Mouse (Mus musculus) CD8-positive naive resting alpha-beta T cell, adult 2 months (primary cell): ENCODE data around the gene Ppp1ca.
A peak's percentile ranks its signal among the peaks of the same experiment; 100 is the strongest.

ENCODE experiments used
- DNase-seq, 2 experiments: peaks; one replicate each; pipeline ENCODE4 v3.0.0; 2022; ENCODE audit warnings: low read depth in 2 of 2, low spot score in 2 of 2

Ppp1ca gene

DNA sequence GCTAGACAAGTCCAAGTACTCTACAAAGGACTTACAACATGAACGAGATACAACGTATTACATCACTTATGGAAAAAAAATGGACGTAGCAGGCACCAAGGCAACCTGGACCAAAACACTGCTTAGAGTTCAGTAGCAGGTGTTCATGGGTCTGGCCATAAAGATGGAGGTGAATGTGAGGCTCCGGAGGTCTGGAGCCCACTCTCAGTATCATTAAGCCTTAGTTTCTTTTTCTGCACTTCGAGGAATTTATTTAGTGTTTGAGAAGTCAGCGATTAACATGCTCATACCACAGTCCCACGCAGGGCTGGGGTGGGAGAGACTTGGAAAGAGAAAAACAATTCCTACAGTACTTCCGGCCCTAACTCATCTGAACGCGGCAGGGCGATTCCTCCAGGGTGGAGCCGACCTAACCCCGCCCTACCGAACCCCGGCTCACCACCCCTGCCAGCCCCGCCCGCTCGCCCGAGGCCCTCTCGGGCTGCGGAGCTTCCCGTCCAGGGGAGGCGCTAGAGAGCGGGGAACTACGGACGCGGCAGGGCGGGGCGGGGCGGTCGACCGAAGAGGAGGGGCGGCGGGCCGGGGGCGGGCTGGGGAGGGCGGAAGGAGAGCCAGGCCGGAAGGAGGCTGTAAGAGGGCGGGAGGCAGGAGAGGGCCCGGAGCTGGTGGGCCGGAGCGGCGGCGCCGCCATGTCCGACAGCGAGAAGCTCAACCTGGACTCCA, at the start of gene Ppp1ca:
Gene Ppp1ca (plus strand): TSS at position 538 of the 723 bp plus-strand sequence.
- peak; percentile 95 to 96 for DNase-seq

DNA sequence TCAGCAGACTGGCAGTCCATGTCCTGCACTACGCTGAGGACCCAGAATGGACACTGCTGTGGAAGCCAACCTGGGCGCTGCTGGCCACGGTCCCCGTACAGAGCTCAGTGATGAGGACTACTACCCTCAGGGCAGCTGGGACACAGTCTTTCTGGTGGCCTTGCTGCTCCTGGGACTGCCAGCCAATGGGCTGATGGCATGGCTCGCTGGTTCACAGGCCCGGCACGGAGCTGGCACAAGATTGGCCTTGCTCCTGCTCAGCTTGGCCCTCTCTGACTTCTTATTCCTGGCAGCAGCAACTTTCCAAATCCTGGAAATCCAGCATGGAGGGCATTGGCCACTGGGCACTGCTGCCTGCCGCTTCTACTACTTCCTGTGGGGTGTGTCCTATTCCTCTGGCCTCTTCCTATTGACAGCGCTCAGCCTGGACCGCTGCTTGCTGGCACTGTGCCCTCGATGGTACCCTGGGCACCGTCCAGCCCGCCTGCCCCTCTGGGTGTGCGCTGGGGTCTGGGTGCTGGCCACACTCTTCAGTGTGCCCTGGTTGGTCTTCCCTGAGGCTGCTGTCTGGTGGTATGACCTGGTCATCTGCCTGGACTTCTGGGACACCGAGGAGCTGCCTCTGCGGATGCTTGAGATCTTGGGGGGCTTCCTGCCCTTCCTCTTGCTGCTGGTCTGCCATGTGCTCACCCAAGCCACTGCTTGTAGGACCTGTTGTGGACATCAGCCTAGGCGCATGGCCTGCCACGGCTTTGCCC, 49.3 kb upstream of the Ppp1ca start:
- DNase-seq, result no peak

DNA sequence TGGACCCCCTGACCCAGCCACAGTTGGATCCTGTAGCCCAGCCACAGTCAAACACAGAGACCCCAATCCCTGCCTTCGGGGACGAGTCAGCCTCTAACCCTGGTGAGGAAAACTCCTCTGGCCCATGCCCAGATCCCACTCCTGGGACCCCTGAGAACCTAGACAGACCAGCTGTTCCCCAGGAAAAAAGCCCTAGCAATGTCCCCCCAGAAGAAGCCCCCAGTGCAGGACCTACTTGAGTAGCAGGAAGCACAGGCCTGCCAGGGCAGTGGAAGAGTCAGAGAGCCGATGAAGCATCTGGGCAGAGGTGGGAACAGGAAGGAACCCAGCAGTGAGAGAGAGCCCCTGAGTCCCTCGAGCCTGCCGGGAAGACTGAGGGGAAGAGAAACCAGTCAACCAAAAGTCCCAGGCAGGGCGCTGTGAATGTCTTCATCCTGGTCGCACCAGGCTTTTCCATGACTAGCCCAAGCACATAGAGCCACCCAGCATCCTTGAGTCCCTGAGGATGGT, 48.1 kb upstream of the Ppp1ca start, which contains the start of gene Cabp4:
Gene Cabp4 (minus strand): TSS at position 275 of the 510 bp plus-strand sequence.
- DNase-seq, result no peak

DNA sequence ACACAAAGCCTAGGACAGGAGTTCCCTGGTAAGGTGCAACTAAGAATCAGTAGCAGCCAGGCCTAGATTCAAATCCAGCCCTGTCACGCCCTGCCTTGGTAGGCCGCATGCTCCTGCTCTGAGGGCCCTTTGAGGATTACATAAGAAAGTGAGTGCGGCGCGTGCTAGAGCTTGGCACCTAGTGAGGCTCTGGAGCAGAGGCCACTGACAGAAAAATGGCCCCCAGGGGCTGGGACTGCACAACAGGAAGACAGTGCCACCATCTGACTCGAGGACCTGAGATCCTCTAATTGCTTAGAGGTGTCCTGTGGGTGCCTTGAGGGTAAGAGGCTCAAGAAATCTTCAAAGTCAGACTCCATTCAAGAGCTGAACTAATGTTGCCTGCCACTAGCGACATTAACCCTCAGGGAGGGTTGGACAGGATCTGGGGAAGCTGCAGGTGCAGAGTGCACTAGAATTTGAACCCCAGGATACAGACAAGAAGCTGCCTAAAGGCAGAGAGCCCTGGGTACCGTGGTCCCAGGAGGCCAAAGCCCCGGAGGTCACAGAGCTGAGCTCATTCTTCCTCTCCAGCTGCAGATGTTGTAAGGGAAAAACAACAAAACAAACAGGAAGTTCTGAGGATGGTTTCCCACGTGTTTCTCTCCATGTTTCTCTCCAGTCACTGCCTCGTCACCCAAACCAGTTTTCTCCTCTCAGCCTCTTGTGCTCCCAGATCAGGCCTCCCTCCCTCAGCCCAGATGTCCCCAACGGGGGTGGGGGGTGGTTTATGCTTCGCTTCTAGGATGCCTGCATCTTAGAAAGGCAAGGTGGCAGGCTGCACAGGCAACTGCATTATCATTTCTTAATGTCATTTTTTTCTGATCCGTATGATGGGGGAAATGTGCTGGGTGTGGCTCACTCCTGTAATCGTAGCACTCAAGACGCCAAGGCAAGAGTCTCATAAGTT, 47.0 kb upstream of the Ppp1ca start:
- DNase-seq, result no peak

DNA sequence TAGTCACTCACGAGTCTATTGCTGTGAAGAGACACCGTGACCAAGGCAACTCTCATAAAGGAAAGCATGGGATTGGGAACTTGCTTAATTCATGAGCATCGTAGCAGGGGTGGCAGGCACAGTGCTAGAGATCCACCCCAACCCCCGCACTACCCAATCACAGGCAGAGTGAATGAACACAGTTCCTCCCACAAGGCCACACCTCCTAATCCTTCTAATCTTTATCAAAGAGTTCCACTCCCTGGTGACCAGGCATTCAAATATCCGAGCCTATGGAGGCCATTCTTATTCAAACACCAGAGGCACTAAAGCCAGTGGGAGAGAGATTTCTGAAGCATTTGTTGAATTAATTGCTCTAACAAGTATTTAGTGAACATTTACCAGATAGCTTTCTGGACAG, 45.9 kb upstream of the Ppp1ca start:
- no peak for DNase-seq

DNA sequence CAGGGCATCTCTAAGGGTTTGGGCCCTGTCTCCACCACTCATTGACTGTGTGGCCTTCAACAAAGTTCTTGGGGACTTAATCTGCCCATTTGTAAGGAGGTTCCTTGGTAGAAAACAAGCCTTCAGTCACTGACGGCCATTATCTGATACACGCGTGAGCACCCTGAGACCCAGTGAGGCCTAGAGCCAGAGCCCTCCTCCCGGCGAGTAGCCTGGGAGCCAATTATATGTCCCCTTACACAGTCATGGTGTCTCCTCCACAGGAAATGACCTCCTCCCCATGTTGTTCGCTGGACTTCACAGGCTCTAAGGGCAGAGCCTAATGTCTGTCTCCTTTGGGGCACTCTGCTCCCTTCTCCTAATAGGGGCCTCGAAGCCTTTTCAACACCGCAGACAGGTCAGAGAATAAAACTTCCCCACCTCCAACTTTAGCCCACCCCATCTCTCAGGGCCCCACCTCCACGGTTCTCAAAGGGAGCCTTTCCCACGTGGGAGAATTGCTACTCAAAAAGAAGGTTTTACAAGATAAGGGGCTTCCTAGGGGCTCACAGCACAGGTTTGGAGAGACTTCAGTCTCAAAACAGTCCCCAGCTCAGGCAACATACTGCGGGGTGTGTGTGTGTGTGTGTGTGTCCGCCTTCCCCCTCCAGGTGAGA, 45.4 kb upstream of the Ppp1ca start:
- no peak for DNase-seq

DNA sequence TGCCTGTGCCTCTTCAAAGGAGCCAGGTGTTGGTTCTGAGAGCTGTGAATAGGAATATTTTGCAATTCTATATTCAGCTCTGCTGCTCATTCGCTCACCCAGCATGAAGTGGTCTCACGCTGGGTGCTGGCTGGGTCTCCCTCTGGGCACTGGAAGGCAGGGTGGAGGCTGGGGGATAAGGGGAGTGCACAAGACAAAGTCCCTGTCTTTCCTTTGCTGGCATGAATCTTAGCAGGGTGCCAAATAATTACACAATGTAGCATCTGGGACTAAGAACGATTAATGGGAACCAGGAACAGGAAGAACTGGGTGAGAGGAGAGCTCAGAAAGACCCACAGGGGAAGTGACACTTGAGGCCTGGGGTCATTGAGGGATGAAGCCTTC, 44.9 kb upstream of the Ppp1ca start:
- DNase-seq, result no peak

DNA sequence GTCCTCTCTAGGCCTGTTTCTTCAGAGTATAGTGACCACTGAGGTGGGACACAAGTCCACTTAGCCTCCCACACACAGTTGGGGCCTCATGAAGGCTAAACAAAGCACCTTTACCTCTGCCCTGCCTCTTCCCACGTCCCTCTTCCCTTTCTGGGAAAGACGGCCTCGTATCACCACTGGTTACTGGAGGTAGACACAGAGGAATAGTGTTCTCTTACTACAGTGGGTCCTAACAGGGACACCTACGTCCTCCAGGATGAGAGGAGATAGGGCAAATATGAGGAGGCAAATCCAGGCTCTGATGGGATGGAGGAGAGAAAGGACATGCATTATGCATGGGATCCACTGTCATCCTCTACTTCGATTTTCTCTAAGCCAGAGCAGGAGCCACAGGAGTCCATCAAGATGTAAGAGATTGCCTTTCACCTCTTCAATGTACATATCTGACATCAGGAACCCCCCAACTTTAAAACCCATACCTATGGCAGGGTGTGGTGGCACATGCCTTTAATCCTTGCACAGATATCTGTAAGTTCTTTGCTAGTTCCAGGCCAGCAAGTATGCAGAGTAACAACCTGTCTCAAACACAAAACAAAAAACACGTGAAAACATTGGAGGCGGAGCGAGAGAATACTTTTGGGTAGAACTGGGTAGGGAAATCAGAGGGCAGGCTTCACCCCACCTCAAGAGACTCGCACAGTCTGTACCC, 43.9 kb upstream of the Ppp1ca start:
- DNase-seq, result no peak

DNA sequence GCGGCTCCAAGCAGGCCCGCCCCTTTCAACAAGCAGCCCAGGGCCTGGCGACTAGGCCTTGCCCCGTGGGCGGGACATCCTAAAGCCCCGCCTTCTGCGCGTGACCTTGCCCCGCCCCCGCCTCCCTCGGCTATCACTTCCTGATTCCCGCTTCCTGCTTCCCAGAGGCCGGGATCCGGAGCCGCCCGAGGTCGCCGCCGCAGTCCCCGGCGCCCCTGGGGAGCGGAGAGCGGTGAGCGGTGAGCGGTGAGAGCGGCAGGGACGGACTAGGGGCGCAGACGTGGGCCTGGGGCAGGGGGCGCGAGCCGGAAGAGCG, 43.4 kb upstream of the Ppp1ca start, which contains the start of gene Coro1b:
Gene Coro1b (plus strand): TSS at position 129 of the 316 bp plus-strand sequence.
- peak; percentile 86 to 87 for DNase-seq

DNA sequence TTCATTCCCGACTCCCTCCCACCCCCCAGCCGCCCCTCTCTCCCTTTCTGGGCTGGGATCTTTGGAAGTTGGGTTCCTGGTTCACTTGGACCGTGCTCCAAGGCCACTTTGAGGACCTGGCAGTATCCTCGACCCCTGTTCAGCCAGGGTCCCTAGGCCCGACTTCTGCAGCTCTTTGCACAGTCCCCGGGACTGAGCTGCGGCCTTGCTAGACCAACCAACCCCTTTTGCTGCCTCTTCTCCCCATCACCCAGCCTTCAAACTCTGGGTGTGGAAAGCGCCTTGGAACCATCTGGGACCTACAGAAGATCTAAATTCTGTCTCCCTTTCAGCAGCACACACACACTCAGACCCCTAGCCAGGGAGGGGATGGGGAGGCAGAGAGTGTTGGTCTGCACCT, 43.0 kb upstream of the Ppp1ca start:
- DNase-seq, result no peak

DNA sequence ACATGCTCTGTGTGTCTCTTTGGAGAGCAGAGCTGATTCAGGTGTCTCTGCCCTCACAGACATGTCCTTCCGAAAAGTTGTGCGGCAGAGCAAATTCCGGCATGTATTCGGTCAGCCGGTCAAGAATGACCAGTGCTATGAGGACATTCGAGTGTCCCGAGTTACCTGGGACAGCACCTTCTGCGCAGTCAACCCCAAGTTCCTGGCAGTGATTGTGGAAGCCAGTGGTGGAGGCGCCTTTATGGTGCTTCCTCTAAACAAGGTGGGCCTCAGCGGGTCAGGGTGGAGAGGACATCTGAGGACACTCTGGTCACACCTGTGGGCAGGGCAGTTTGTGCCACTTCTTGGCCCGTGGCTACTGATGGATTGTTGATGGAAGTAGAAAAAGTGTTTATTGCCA, 42.6 kb upstream of the Ppp1ca start:
- DNase-seq, result no peak

DNA sequence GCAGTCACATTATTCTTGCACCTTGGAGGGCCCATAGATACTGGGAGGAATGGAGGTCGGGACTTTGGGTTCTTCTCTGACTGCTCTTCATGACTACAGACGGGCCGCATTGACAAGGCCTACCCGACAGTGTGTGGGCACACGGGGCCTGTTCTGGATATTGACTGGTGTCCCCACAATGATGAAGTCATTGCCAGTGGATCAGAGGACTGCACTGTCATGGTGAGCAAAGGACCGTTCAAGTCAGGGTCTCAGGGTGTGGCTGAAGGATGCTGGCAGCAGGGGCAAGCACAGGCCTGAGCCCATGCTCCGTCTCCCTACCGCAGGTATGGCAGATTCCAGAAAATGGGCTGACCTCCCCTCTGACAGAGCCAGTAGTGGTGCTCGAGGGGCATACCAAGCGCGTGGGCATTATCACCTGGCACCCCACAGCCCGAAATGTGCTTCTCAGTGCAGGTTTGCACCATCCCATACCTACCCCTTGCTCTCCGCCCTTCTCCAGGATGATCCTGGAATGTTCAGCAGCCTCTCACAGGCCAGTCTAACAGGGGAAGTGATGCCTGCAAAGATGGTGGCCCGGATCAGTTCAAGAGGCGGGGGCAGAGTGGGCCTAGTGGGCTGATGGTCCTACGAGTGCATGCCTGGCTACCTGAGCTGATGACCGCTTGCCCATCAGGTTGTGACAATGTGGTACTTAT, 42.0 kb upstream of the Ppp1ca start:
- no peak for DNase-seq

DNA sequence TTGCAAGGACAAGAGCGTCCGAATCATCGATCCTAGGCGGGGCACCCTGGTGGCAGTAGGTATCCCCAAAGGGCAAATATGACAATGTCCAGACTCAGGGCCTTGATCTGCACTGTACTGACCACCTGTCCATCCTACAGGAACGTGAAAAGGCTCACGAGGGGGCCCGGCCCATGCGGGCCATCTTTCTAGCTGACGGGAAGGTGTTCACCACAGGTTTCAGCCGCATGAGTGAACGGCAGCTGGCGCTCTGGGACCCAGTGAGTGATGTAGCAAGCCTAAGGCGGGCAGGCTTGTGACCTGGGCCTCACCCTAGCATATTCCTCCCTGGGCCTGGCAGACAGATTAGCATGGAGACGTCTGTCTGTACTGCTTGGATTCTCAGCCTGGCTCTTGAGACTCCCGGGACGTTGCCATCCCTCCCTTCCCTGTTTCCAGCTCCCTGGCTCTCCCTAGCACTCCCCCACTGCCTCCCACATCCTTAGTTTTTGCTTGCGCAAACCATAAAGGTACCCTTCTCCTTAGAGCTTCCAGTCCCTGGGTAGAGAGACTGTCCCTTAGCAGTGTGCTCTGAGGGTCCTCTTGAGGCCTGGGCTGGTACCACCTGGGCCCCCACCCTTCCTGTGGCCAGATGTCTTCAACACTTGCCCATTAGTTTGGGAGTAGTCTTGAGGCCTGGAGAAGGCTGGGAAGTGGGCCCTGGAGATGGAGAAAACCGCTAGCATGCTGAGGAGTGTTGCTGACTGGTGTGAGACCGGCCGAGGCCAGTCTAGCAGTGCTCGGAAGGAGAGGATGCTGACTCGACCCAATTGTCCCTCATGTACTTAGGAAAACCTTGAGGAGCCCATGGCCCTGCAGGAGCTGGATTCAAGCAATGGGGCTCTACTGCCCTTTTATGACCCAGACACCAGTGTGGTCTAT, 41.0 kb upstream of the Ppp1ca start:
- DNase-seq, result no peak

DNA sequence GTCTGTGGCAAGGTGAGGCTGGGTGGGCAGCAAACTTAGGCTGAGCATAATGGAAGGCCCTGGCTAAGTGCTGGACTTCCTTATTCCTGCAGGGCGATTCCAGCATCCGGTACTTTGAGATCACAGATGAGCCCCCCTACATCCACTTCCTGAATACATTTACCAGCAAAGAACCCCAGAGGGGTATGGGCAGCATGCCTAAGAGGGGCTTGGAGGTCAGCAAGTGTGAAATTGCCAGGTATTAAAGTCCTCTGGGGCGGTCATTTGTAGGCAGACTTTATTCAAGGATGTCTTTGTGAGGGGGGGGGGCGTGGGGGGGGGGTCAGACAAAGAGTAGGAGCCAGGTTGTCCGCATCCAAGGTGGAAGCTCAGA, 40.4 kb upstream of the Ppp1ca start:
- DNase-seq, result no peak

DNA sequence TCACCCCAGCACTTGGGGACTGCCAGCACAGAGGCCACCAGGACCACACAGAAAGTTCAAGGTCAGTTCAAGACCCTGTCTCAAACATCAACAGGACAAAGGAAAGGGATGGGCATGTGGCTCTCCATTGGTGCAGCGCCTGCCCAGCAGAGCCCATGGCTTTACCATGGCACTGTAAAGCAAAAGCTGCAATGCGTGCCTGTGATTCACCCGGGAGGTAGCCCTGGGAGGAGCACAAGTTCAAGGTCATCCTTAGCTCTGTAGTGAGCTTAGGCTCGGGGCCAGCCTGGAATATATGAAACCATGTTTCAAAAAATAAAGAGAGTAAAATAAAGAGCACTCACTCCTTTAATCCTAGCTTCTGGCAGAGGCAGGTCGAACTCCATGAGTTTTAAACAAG, 40.0 kb upstream of the Ppp1ca start:
- DNase-seq, result no peak

DNA sequence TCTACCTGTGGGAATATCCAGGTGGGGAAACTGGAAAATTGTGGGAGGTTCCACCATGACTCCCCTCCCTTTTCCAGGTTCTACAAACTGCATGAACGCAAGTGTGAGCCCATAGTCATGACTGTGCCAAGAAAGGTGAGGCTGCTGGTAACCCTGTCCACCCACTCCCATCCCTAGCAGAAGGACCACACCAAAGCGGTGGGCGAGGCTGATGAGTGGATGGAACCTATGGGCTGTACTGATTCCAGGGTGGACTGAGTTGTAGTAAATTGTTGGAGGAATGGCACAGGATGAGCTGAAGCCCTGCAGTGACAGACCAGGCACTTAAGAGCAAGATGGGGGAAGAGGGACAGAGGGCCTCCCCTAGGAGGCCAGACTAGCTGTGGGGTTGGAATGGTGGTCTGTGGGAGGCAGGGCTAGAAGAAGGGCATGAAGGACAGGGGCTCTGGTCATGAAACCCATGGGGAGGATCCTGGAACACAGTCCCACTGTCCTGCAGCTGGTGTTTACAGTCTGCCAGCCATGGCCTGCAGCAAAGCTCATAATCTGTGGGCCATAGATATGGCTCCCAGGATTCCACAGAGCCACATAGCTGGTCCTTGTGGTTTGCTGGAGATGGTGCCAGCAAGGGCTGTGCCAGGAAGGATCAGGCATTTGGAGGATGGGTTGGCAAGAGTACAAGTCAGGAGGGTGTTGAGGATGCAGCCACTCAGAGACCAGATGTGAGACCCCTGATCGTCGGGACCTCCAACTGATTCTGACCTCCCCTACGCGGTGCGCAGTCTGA, 39.2 kb upstream of the Ppp1ca start:
- DNase-seq, result no peak

DNA sequence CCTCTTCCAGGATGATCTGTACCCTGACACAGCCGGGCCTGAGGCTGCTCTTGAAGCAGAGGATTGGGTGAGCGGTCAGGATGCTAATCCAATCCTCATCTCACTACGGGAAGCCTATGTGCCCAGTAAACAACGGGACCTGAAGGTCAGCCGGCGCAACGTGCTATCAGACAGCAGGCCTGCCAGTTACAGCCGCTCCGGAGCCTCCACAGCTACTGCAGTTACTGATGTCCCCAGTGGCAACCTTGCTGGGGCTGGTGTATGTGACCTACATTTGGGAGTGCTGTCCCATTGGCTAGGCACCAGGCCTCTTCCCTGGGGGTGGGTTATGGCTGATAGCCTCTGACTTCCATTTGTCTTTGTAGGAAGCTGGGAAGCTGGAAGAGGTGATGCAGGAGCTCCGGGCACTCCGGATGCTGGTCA, 38.6 kb upstream of the Ppp1ca start, which contains the start of gene Ptprcap:
Gene Ptprcap (plus strand): TSS at position 373 of the 423 bp plus-strand sequence.
- no peak for DNase-seq
